Mouse (Mus musculus) inflammation-experienced regulatory T-cells, adult 6 months (primary cell): ENCODE data around the gene Defb45. TPM values are rescaled to one million over a fixed set of nuclear protein-coding genes. Genes with fewer than 3 reads are reported as not detected.

ENCODE experiments used
- ATAC-seq: one replicate; pipeline ENCODE4 v1.8.0; 2017
- polyA plus RNA-seq, 3 experiments: library from polyadenylated mRNA; unstranded; fragments of 100-300 nt; shearing (Covaris generic); gene quantifications; one replicate each; pipeline ENCODE4 v1.2.1; 2017

The Defb45 gene
- not detected for polyA plus RNA-seq

- no peak for ATAC-seq
Measured at GRCm38 (mm10) chr2:152599299-152599698, at the start of gene Defb45. Defb45 (minus strand) TSS chr2:152599399.

GRCm38 (mm10) chr2:152639406-152640113, 40.4 kb upstream of the Defb45 start:
- no peak for ATAC-seq

GRCm38 (mm10) chr2:152638865-152639264, 39.7 kb upstream of the Defb45 start:
- no peak for ATAC-seq

- no peak for ATAC-seq
Measured at GRCm38 (mm10) chr2:152637381-152637780, 38.2 kb upstream of the Defb45 start.

GRCm38 (mm10) chr2:152637006-152637322, 37.8 kb upstream of the Defb45 start:
- no peak for ATAC-seq

- ATAC-seq, result no peak
Measured at GRCm38 (mm10) chr2:152636246-152637005, 37.2 kb upstream of the Defb45 start.

GRCm38 (mm10) chr2:152634311-152634710, 35.1 kb upstream of the Defb45 start:
- no peak for ATAC-seq

- no peak for ATAC-seq
Measured at GRCm38 (mm10) chr2:152633334-152633733, 34.1 kb upstream of the Defb45 start.

GRCm38 (mm10) chr2:152629904-152630303, 30.7 kb upstream of the Defb45 start:
- ATAC-seq, result no peak

GRCm38 (mm10) chr2:152629239-152629638, 30.0 kb upstream of the Defb45 start:
- ATAC-seq, result no peak

- ATAC-seq, result no peak
Measured at GRCm38 (mm10) chr2:152628066-152628465, 28.9 kb upstream of the Defb45 start.

- no peak for ATAC-seq
Measured at GRCm38 (mm10) chr2:152626774-152627591, 27.8 kb upstream of the Defb45 start, which contains the start of gene Rem1. Rem1 (plus strand) TSS chr2:152626951.

- ATAC-seq, result no peak
Measured at GRCm38 (mm10) chr2:152625256-152625655, 26.1 kb upstream of the Defb45 start.

- ATAC-seq, result no peak
Measured at GRCm38 (mm10) chr2:152624566-152624965, 25.4 kb upstream of the Defb45 start.

- no peak for ATAC-seq
Measured at GRCm38 (mm10) chr2:152622953-152623352, 23.8 kb upstream of the Defb45 start, which contains the start of gene Defb25. Defb25 (minus strand) TSS chr2:152623053.

GRCm38 (mm10) chr2:152622151-152622550, 23.0 kb upstream of the Defb45 start:
- ATAC-seq, result no peak

GRCm38 (mm10) chr2:152620367-152621134, 21.4 kb upstream of the Defb45 start:
- ATAC-seq, result no peak

- ATAC-seq, result no peak
Measured at GRCm38 (mm10) chr2:152617374-152617773, 18.2 kb upstream of the Defb45 start.

GRCm38 (mm10) chr2:152616470-152616869, 17.3 kb upstream of the Defb45 start:
- ATAC-seq, result no peak

- ATAC-seq, result no peak
Measured at GRCm38 (mm10) chr2:152615563-152615962, 16.4 kb upstream of the Defb45 start.

GRCm38 (mm10) chr2:152612193-152612592, 13.0 kb upstream of the Defb45 start:
- no peak for ATAC-seq

GRCm38 (mm10) chr2:152608719-152609118, 9.5 kb upstream of the Defb45 start:
- no peak for ATAC-seq
